Mouse (Mus musculus): ENCODE results near the gene Ak1.

DNA sequence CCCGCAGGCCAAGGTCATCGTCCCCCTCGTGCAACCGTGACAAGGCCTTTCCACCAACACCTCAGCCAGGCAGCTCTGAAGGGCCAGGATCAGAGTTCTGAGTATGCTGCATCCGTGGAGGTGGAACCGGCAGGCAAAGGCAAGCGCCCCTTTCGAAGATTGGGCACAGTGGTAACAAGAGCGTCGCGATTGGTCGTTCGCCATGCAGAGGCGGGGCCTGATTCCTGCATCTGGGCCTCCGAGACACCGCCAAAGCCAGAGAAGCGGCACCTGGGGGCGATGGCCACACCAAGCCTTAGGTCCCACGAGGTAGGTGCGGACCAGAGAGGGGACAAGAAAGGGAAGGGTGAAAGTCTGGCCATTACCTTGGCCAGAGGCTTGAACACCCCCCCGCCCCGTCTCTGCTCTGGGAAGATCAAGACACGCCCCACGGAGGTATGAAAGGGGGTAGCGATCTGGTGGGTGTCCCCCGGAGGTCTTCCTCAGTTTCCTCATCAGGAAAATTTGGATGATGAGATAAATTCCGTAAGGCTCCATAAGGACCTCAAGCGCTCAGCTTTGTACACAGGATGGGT lies 45.9 kb upstream of the Ak1 start, which contains the start of gene 9430097D07Rik:
- TF ChIP-seq CTCF (IDR thresholded peaks at IDR 0.05; ENCODE audit: borderline replicate concordance, control insufficient read depth, extremely low read depth, insufficient read depth, low read length, poor library complexity) (no peak), POLR2A (IDR thresholded peaks at IDR 0.05; ENCODE audit: control insufficient read depth, extremely low read depth, insufficient read depth, low read length, poor library complexity) (no peak)
